Mouse (Mus musculus): ENCODE measurements at regions not wholly inside any gene's neighbourhood (a gene's known extent, or its start where the extent isn't known, plus 50 kb on each side); places are given as distances from the start of the nearest gene placed in this dataset.
A peak's percentile ranks its signal among the peaks of the same experiment; 100 is the strongest.

GRCm38 (mm10) chr3:149333131-149333530, 342.8 kb upstream of the Adgrl2 start:
- no peak for DNase-seq (ENCODE audit: extremely low spot score, low read depth, low spot score)

- no peak for DNase-seq (ENCODE audit: extremely low spot score, low read depth, low spot score)
Observed at GRCm38 (mm10) chr3:149332105-149332504, 341.8 kb upstream of the Adgrl2 start.

GRCm38 (mm10) chr3:149331251-149331960, 341.1 kb upstream of the Adgrl2 start:
- no peak for DNase-seq (ENCODE audit: extremely low spot score, low read depth, low spot score)

GRCm38 (mm10) chr3:149330716-149331115, 340.4 kb upstream of the Adgrl2 start:
- DNase-seq (ENCODE audit: extremely low spot score, low read depth, low spot score) = no peak

- DNase-seq (ENCODE audit: extremely low spot score, low read depth, low spot score) = no peak
Observed at GRCm38 (mm10) chr3:149330041-149330440, 339.7 kb upstream of the Adgrl2 start.

- no peak for DNase-seq (ENCODE audit: extremely low spot score, low read depth, low spot score)
Observed at GRCm38 (mm10) chr3:149329615-149330014, 339.3 kb upstream of the Adgrl2 start.

GRCm38 (mm10) chr3:149326664-149327063, 336.3 kb upstream of the Adgrl2 start:
- no peak for DNase-seq (ENCODE audit: extremely low spot score, low read depth, low spot score)

- DNase-seq (ENCODE audit: extremely low spot score, low read depth, low spot score) = no peak
Observed at GRCm38 (mm10) chr3:149324088-149324487, 333.7 kb upstream of the Adgrl2 start.

GRCm38 (mm10) chr3:149318728-149319127, 328.4 kb upstream of the Adgrl2 start:
- no peak for DNase-seq (ENCODE audit: extremely low spot score, low read depth, low spot score)

- no peak for DNase-seq (ENCODE audit: extremely low spot score, low read depth, low spot score)
Observed at GRCm38 (mm10) chr3:149314258-149314657, 323.9 kb upstream of the Adgrl2 start.

GRCm38 (mm10) chr3:149313217-149313616, 322.9 kb upstream of the Adgrl2 start:
- DNase-seq (ENCODE audit: extremely low spot score, low read depth, low spot score) = no peak

GRCm38 (mm10) chr3:149311576-149311975, 321.2 kb upstream of the Adgrl2 start:
- DNase-seq (ENCODE audit: extremely low spot score, low read depth, low spot score) = no peak

- no peak for DNase-seq (ENCODE audit: extremely low spot score, low read depth, low spot score)
Observed at GRCm38 (mm10) chr3:149306709-149307108, 316.4 kb upstream of the Adgrl2 start.

GRCm38 (mm10) chr3:149306291-149306690, 315.9 kb upstream of the Adgrl2 start:
- no peak for DNase-seq (ENCODE audit: extremely low spot score, low read depth, low spot score)

GRCm38 (mm10) chr3:149305440-149305839, 315.1 kb upstream of the Adgrl2 start:
- no peak for DNase-seq (ENCODE audit: extremely low spot score, low read depth, low spot score)

- peak; percentile 39 for DNase-seq (ENCODE audit: extremely low spot score, low read depth, low spot score)
Observed at GRCm38 (mm10) chr3:149305011-149305413, 314.7 kb upstream of the Adgrl2 start.

GRCm38 (mm10) chr3:149303418-149303817, 313.1 kb upstream of the Adgrl2 start:
- DNase-seq (ENCODE audit: extremely low spot score, low read depth, low spot score) = no peak

GRCm38 (mm10) chr3:149300002-149300401, 309.6 kb upstream of the Adgrl2 start:
- no peak for DNase-seq (ENCODE audit: extremely low spot score, low read depth, low spot score)

- DNase-seq (ENCODE audit: extremely low spot score, low read depth, low spot score) = no peak
Observed at GRCm38 (mm10) chr3:149296419-149296962, 306.1 kb upstream of the Adgrl2 start.

GRCm38 (mm10) chr3:149295942-149296341, 305.6 kb upstream of the Adgrl2 start:
- DNase-seq (ENCODE audit: extremely low spot score, low read depth, low spot score) = no peak

- DNase-seq (ENCODE audit: extremely low spot score, low read depth, low spot score) = no peak
Observed at GRCm38 (mm10) chr3:149295257-149295831, 305.0 kb upstream of the Adgrl2 start.

- DNase-seq (ENCODE audit: extremely low spot score, low read depth, low spot score) = no peak
Observed at GRCm38 (mm10) chr3:149294445-149294844, 304.1 kb upstream of the Adgrl2 start.

Data from hindlimb bud, embryonic 11.5 days (tissue).